Mouse (Mus musculus): Measurements from ENCODE around the gene Zcchc9.

GRCm38 (mm10) chr13:91756230-91756629, 51.3 kb downstream of the Zcchc9 start:
- TF ChIP-seq CTCF (IDR thresholded peaks at IDR 0.05; ENCODE audit: low read depth, low read length) (no peak), GATA1 (IDR thresholded peaks at IDR 0.05; ENCODE audit: borderline replicate concordance, low read length) (no peak)

Measured in G1E (cell line).